In the genomic region with DNA sequence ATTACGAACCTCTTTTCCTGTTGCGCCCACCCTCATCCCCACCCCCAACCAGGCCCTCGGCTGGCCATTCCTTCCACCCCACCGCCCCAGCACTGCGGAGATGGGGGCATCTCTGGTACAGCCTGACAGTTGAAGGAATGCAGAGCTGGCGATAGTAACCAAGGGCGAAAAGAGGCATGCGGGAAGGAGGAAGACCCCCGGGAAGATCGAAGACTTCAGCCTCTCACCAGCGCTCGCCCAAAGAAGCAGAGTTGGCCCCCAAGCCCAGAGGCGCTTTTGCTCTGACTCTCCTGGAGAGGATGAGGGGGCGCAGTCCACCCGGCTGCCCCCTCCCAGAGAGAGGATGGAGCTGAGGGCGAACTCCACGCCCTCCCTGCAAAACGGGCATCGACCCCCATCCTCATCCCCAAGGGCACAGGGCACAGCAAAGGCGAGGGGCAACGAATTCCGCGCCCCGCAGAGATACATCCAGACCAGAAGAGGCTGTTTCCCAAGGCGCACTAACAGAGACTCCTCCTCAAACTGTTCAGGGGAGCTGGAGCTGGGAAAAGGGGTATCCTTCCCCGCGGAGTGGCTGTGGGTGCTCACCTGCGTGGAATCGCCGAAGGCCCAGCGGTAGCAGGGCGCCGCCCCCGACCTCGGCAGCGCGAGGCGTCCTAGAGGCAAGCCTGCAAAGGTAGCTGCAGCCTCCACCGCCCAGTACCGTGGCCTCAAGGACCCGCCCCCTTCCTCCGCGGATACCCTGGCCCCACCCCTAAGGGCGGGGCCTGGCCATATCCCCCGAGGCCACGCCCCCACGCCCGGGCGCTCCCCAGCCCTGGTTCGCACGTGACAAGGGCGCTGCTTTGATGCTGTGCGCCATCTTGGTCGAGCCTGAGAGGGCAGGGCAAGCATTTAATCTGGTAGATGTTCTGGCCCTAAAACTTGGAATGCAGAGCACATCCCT, we compare ENCODE assay signal across 8 mouse cellular contexts. TPM values are rescaled to one million over a fixed set of nuclear protein-coding genes. Genes with fewer than 3 reads are reported as not detected.
A peak's percentile ranks its signal among the peaks of the same experiment; 100 is the strongest.
DNase-seq lines count a peak whose midpoint lies in the region; ATAC-seq and TF ChIP-seq lines count a peak whose summit lies in the region.

No protein-coding gene starts in this region.

- H3K27me3 ChIP-seq in forebrain, embryonic 10.5 days (ENCODE audit: poor library complexity, severe bottlenecking): peaks cover 15% of the 10 kb centered on the region
- 0 out of 2 replicates have a peak, but pooled peaks cover 4% of the 10 kb centered on the region for H3K27me3 ChIP-seq in liver, embryonic 14.5 days (ENCODE audit: control insufficient read depth, insufficient read depth, low read length)
- H3K27me3 ChIP-seq in stomach, embryonic 14.5 days (ENCODE audit: control insufficient read depth, insufficient read depth, low read length): no peaks in the 10 kb centered on the region

- no peak overlapping the region for H3K27ac ChIP-seq in gastrocnemius, adult 2 months
- peak overlapping the region; percentile 79 for H3K27ac ChIP-seq in forebrain, embryonic 10.5 days
- no peak overlapping the region for H3K27ac ChIP-seq in liver, embryonic 14.5 days
- H3K27ac ChIP-seq in stomach, embryonic 14.5 days (ENCODE audit: low read length): peak overlapping the region; percentile 55; the same call in 1 of the 2 replicates

- peaks cover 16% of the 10 kb centered on the region for H3K4me1 ChIP-seq in forebrain, embryonic 10.5 days
- H3K4me1 ChIP-seq in liver, embryonic 14.5 days (replicated peaks; ENCODE audit: control insufficient read depth in 2 of 2, insufficient read depth in 2 of 2, low read length in 1 of 2): peaks cover 4 to 5% of the 10 kb centered on the region in 2 experiments
- 0 out of 2 replicates have a peak, but pooled peaks cover 6% of the 10 kb centered on the region for H3K4me1 ChIP-seq in stomach, embryonic 14.5 days (ENCODE audit: control insufficient read depth, insufficient read depth, low read length)

- no peak for TF ChIP-seq EP300 in liver, embryonic 14.5 days (IDR thresholded peaks at IDR 0.05; ENCODE audit: low read depth)

- no peak for TF ChIP-seq CTCF in gastrocnemius, adult 2 months (IDR thresholded peaks at IDR 0.05)
- TF ChIP-seq CTCF in liver, embryonic 14.5 days (IDR thresholded peaks at IDR 0.05; ENCODE audit: low read depth): 0 out of 2 replicates have a peak, but pooled peaks have one; percentile 12

- H3K4me2 ChIP-seq in liver, embryonic 14.5 days (ENCODE audit: low read depth): peak overlapping the region; percentile 51
- H3K4me2 ChIP-seq in stomach, embryonic 14.5 days (replicated peaks; ENCODE audit: low read depth, low read length): peak overlapping the region; percentile 91

- H3K36me3 ChIP-seq in forebrain, embryonic 10.5 days (replicated peaks): peaks cover 33% of the 10 kb centered on the region
- H3K36me3 ChIP-seq in liver, embryonic 14.5 days (replicated peaks; ENCODE audit: control insufficient read depth, insufficient read depth, low read depth): peaks cover 19% of the 10 kb centered on the region
- peaks cover 21% of the 10 kb centered on the region for H3K36me3 ChIP-seq in stomach, embryonic 14.5 days (ENCODE audit: control insufficient read depth, insufficient read depth, low read length)

- no peak overlapping the region for H3K9ac ChIP-seq in liver, embryonic 14.5 days (replicated peaks)
- H3K9ac ChIP-seq in stomach, embryonic 14.5 days (replicated peaks; ENCODE audit: low read depth, low read length): peak overlapping the region; percentile 58

- WGBS in forebrain, embryonic 10.5 days: under 1% methylated on average over 53 of the region's 54 CpGs
- WGBS in liver, embryonic 14.5 days (ENCODE audit: insufficient replicate concordance): 4% methylated on average over 42 of the region's 54 CpGs
- WGBS in stomach, embryonic 14.5 days: 1% methylated on average over 54 of the region's 54 CpGs

- no peaks in the 10 kb centered on the region for H3K9me3 ChIP-seq in forebrain, embryonic 10.5 days
- H3K9me3 ChIP-seq in liver, embryonic 14.5 days (ENCODE audit: control insufficient read depth, low read length): no peaks in the 10 kb centered on the region
- no peaks in the 10 kb centered on the region for H3K9me3 ChIP-seq in stomach, embryonic 14.5 days (ENCODE audit: control insufficient read depth, low read depth, low read length)

- intact Hi-C loops in gastrocnemius, adult 2 months (cut with DNase I): no loop called here
- intact Hi-C loops in heart, postnatal 14 days (cut with DNase I): no loop called here

- peak; percentile 90 for ATAC-seq in liver, embryonic 14.5 days (ENCODE audit: insufficient read depth)
- peak; percentile 94 for ATAC-seq in stomach, embryonic 14.5 days (ENCODE audit: insufficient number of reproducible peaks, insufficient read depth, low FRiP score, low read depth)

- H3K4me3 ChIP-seq in gastrocnemius, adult 2 months: peak overlapping the region; percentile 24
- H3K4me3 ChIP-seq in forebrain, embryonic 10.5 days: peak overlapping the region; percentile 64
- H3K4me3 ChIP-seq in liver, embryonic 14.5 days (ENCODE audit: insufficient read depth in 1 of 2, low read depth in 2 of 2, low read length in 2 of 2): peak overlapping the region; percentile 14 to 23
- H3K4me3 ChIP-seq in stomach, embryonic 14.5 days (ENCODE audit: low read depth, low read length): peak overlapping the region; percentile 48

- peak; percentile 69 for DNase-seq in gastrocnemius, adult 2 months
- no peak for DNase-seq in gastrocnemius, adult 18-20 months (ENCODE audit: low spot score)
- DNase-seq in forebrain, embryonic 10.5 days (ENCODE audit: extremely low spot score, low spot score): peak; percentile 93
- DNase-seq in heart, postnatal 14 days: peak; percentile 52 to 77
- peak; percentile 92 to 96 for DNase-seq in kidney, postnatal 4 days
- peak; percentile 71 to 84 (median 77) for DNase-seq in liver, embryonic 14.5 days (ENCODE audit: low read depth in 3 of 3, low spot score in 3 of 3)
- peak; percentile 92 for DNase-seq in neural tube, embryonic 10.5 days (ENCODE audit: extremely low spot score, low spot score)

RNA-seq across cellular contexts. Expression of a gene that starts 11.6 kb away (rescaled TPM):
- under 1 TPM; 0.42 to 0.46 TPM for total RNA-seq in gastrocnemius, adult 2 months (2021)
- under 1 TPM; 0.21 to 0.43 TPM for total RNA-seq in gastrocnemius, adult 18-20 months (2021)
- polyA plus RNA-seq in forebrain, embryonic 10.5 days (2016; fragmentation: Nextera tagmentation; extraction: Ambion mirVana): 1.6 and 2.1 TPM in 2 replicates
- total RNA-seq in heart, postnatal 14 days (2021): 1 to 10 TPM; 2.8 to 3.5 TPM
- polyA plus RNA-seq in liver, embryonic 14.5 days (2012; rRNA removed): 1.2 TPM in 2 replicates
- 1.1 and 1.8 TPM in 2 replicates for polyA plus RNA-seq in liver, embryonic 14.5 days (2014; fragmentation: Nextera tagmentation; extraction: Ambion mirVana)
- 4.8 and 5.7 TPM in 2 replicates for polyA plus RNA-seq in stomach, embryonic 14.5 days (2014; fragmentation: Nextera tagmentation; extraction: Ambion mirVana)

RNA-seq across cellular contexts. Expression of a gene that starts 17.5 kb away (rescaled TPM):
- 10 to 100 TPM; 12.3 to 12.4 TPM for total RNA-seq in gastrocnemius, adult 2 months (2021)
- total RNA-seq in gastrocnemius, adult 18-20 months (2021): 10 to 100 TPM; 10.1 to 10.4 TPM
- polyA plus RNA-seq in forebrain, embryonic 10.5 days (2016; fragmentation: Nextera tagmentation; extraction: Ambion mirVana): 134 and 136 TPM in 2 replicates
- total RNA-seq in heart, postnatal 14 days (2021): 10 to 100 TPM; 22.6 to 22.8 TPM
- 34.1 and 35.4 TPM in 2 replicates for polyA plus RNA-seq in liver, embryonic 14.5 days (2012; rRNA removed)
- polyA plus RNA-seq in liver, embryonic 14.5 days (2014; fragmentation: Nextera tagmentation; extraction: Ambion mirVana): 49.1 and 59.1 TPM in 2 replicates
- polyA plus RNA-seq in stomach, embryonic 14.5 days (2014; fragmentation: Nextera tagmentation; extraction: Ambion mirVana): 93.0 and 101 TPM in 2 replicates

RNA-seq across cellular contexts. Expression of a gene that starts 41.5 kb away (rescaled TPM):
- total RNA-seq in gastrocnemius, adult 2 months (2021): not detected
- not detected for total RNA-seq in gastrocnemius, adult 18-20 months (2021)
- not detected in 2 replicates for polyA plus RNA-seq in forebrain, embryonic 10.5 days (2016; fragmentation: Nextera tagmentation; extraction: Ambion mirVana)
- not detected for total RNA-seq in heart, postnatal 14 days (2021)
- not detected in 2 replicates for polyA plus RNA-seq in liver, embryonic 14.5 days (2012; rRNA removed)
- polyA plus RNA-seq in liver, embryonic 14.5 days (2014; fragmentation: Nextera tagmentation; extraction: Ambion mirVana): not detected in 2 replicates
- not detected in 2 replicates for polyA plus RNA-seq in stomach, embryonic 14.5 days (2014; fragmentation: Nextera tagmentation; extraction: Ambion mirVana)

RNA-seq across cellular contexts. Expression of a gene that starts 54.5 kb away (rescaled TPM):
- 10 to 100 TPM; 11.6 to 34.5 TPM for total RNA-seq in gastrocnemius, adult 2 months (2021)
- total RNA-seq in gastrocnemius, adult 18-20 months (2021): 10 to 100 TPM; 10.4 to 18.9 TPM
- not detected in 2 replicates for polyA plus RNA-seq in forebrain, embryonic 10.5 days (2016; fragmentation: Nextera tagmentation; extraction: Ambion mirVana)
- total RNA-seq in heart, postnatal 14 days (2021): not detected
- polyA plus RNA-seq in liver, embryonic 14.5 days (2012; rRNA removed): 0.06 and 0.09 TPM in 2 replicates
- not detected in 2 replicates for polyA plus RNA-seq in liver, embryonic 14.5 days (2014; fragmentation: Nextera tagmentation; extraction: Ambion mirVana)
- polyA plus RNA-seq in stomach, embryonic 14.5 days (2014; fragmentation: Nextera tagmentation; extraction: Ambion mirVana): 0.16 and 0.17 TPM in 2 replicates

Comparison
In these comparisons a context has a peak if more than half of its experiments do, and no peak if none do; other contexts are left out.
1. H3K27ac ChIP-seq: peak in forebrain, embryonic 10.5 days (single experiment) and stomach, embryonic 14.5 days (single experiment); none in gastrocnemius, adult 2 months (single experiment) and liver, embryonic 14.5 days (single experiment).
2. Peak in every context shown above with its lines, with median percentiles within 50 percentile points of each other: H3K4me3 ChIP-seq.